Mouse (Mus musculus): Measurements from ENCODE around the gene Prkg1. TPM values are rescaled to one million over a fixed set of nuclear protein-coding genes. Genes with fewer than 3 reads are reported as not detected.

Gene Prkg1
- polyA plus RNA-seq, 1 experiment = 0.15 TPM

DNA sequence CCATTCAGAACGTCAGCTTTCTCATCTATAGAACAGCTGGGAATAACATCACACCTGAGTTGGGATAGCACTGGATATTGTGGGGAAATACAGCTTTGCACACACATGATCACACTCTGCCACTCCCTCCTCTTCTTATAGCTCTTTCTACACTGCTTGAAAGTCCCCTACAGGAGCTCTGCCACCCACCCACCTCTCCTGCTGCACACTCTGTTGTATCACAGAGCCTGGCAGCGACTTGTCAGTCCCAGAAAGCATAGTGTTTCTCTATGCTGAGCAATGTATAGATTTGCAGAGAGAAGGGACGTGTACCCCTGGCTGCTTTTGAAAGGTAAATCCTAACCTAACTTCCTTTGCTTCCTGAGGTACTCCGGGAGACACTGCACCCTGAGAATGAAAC lies 275.2 kb downstream of the Prkg1 start:
- no peaks in the 10 kb centered on the region for H3K4me1 ChIP-seq (ENCODE audit: control insufficient read depth, insufficient read depth, low read length)
- TF ChIP-seq CTCF (IDR thresholded peaks at IDR 0.05; ENCODE audit: low read depth, low read length) (no peak), POLR2A (IDR thresholded peaks at IDR 0.05; ENCODE audit: borderline replicate concordance, low read depth, low read length) (no peak)
- no peak overlapping the region for H3K4me3 ChIP-seq (ENCODE audit: insufficient read depth, low read length)
- H3K27ac ChIP-seq (ENCODE audit: insufficient read depth, low read depth, low read length) = no peak overlapping the region

DNA sequence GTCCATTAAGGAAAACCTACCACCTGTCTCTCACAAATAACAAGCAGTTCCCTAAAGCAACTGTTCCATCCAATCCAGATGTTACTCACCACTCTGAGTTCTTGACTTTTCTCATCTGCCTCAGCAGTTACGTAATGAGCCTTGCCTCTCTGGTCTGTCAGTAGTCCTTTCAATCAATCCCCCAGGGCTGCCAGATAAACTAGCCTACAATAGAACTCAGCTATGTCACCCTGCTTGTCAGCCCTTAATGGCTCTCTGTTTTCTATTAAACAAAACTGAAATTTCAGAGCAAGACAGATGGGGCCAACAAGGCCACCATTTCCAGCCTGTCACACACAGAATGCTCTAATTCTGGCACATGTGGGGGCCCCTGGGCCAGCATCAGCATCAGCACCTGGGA lies 293.1 kb downstream of the Prkg1 start:
- Histone ChIP-seq H3K4me1 (ENCODE audit: control insufficient read depth, insufficient read depth, low read length) (no peaks in the 10 kb centered on the region), H3K4me3 (ENCODE audit: insufficient read depth, low read length) (no peak overlapping the region), H3K27ac (ENCODE audit: insufficient read depth, low read depth, low read length) (no peak overlapping the region)
- TF ChIP-seq POLR2A (IDR thresholded peaks at IDR 0.05; ENCODE audit: borderline replicate concordance, low read depth, low read length) (no peak), CTCF (IDR thresholded peaks at IDR 0.05; ENCODE audit: low read depth, low read length) (no peak)

DNA sequence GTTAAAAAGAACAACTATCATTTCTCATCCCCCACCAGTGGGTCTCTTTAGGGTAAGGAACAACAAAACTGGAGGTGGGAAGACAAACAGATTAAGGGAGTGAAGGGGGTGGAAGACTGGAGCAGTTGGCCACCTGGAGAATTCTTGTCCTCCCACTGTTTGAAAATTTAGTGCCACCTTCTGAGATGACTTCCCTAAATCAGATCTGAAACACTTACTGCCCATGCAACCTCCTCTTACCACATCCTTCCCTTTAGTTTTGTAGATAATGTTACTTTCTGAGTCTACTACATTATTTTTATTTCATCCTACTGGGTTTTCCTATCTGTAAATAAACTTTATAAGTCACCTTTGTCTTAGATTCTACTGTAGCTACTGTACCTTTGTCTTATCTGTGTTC lies 304.6 kb downstream of the Prkg1 start:
- no peaks in the 10 kb centered on the region for H3K4me1 ChIP-seq (ENCODE audit: control insufficient read depth, insufficient read depth, low read length)
- H3K4me3 ChIP-seq (ENCODE audit: insufficient read depth, low read length) = no peak overlapping the region
- TF ChIP-seq CTCF (IDR thresholded peaks at IDR 0.05; ENCODE audit: low read depth, low read length) = no peak
- no peak for TF ChIP-seq POLR2A (IDR thresholded peaks at IDR 0.05; ENCODE audit: borderline replicate concordance, low read depth, low read length)
- H3K27ac ChIP-seq (ENCODE audit: insufficient read depth, low read depth, low read length) = no peak overlapping the region

DNA sequence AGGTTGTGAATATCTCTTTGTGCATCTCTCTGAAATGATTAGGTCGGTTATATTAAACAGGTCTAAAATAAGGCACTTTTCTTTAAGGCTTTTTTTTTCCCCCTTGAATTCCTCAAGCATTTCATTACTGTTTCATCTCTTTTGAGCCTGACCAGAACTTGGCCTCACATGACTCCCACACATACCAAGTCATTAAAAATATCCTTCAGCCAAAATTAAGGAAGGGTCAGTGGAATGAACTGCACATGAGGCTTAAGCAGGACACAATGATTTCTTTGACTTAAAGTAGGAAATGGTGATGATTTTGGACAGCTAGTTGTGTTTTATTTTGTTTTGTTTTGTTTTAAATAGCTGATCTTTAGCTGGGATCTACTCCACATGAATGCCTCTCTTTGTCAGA lies 320.7 kb downstream of the Prkg1 start:
- Histone ChIP-seq H3K4me3 (ENCODE audit: insufficient read depth, low read length) (no peak overlapping the region), H3K4me1 (ENCODE audit: control insufficient read depth, insufficient read depth, low read length) (no peaks in the 10 kb centered on the region), H3K27ac (ENCODE audit: insufficient read depth, low read depth, low read length) (no peak overlapping the region)
- TF ChIP-seq CTCF (IDR thresholded peaks at IDR 0.05; ENCODE audit: low read depth, low read length) (no peak), POLR2A (IDR thresholded peaks at IDR 0.05; ENCODE audit: borderline replicate concordance, low read depth, low read length) (no peak)

DNA sequence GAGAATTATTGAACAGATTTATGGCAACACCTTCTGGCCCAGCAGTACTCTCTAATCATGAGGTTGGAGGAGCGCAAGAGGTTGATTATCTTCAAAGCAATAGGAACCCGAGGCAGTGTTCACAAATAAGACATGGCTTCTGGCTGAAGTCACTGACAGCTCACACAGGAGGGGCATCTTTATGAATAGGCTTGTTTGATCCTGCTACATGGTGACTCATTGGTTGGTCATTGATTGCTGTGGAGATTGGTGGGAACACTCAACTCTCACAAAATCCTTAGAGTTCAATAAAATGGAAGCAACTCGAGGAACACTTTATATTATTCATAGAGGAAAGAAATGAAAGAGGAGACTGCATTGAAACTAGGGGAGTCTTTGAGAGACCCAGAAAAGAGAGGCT lies 322.5 kb downstream of the Prkg1 start:
- Histone ChIP-seq H3K4me1 (ENCODE audit: control insufficient read depth, insufficient read depth, low read length) (no peaks in the 10 kb centered on the region), H3K4me3 (ENCODE audit: insufficient read depth, low read length) (no peak overlapping the region), H3K27ac (ENCODE audit: insufficient read depth, low read depth, low read length) (no peak overlapping the region)
- TF ChIP-seq POLR2A (IDR thresholded peaks at IDR 0.05; ENCODE audit: borderline replicate concordance, low read depth, low read length) (no peak), CTCF (IDR thresholded peaks at IDR 0.05; ENCODE audit: low read depth, low read length) (no peak)

DNA sequence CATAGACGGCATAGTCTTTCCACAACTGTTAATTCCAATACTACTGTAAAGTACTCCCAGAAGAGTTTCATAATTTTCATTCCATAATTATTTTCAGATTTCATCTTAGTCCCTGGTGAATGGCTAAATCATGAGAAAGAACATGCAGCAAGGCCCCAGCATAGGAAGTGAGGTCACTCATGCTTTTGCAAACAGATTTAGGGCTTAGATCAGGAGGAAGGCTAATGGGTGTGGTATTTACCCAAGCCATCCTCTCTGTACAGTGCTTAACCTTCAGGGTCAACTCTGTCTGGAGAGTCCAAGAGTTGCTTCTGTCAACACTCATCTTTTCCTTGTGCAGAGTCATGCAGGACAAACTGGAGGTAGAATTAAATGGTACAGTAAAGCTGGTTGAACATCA lies 331.4 kb downstream of the Prkg1 start:
- TF ChIP-seq CTCF (IDR thresholded peaks at IDR 0.05; ENCODE audit: low read depth, low read length) (no peak), POLR2A (IDR thresholded peaks at IDR 0.05; ENCODE audit: borderline replicate concordance, low read depth, low read length) (no peak)
- H3K27ac ChIP-seq (ENCODE audit: insufficient read depth, low read depth, low read length) = no peak overlapping the region
- no peak overlapping the region for H3K4me3 ChIP-seq (ENCODE audit: insufficient read depth, low read length)
- H3K4me1 ChIP-seq (ENCODE audit: control insufficient read depth, insufficient read depth, low read length) = no peaks in the 10 kb centered on the region

DNA sequence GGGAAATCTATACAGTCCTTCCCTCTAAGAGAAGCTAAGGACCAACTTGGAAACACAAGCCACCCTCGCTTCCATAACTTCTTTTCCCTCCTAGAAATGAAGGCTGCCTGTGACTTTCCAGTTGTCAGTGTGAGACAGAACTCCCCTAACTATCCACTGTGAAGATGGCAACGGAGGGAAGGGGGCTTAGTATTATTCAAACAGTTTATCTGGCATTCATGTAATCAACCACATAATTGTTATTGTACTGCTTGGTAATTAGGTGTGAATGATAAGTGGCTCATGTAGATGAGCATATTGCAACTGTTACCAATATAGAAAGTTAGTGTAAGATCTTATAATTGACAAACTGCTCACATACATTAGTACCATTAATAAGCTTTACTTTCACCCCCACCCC lies 333.4 kb downstream of the Prkg1 start:
- Histone ChIP-seq H3K27ac (ENCODE audit: insufficient read depth, low read depth, low read length) (no peak overlapping the region), H3K4me3 (ENCODE audit: insufficient read depth, low read length) (no peak overlapping the region), H3K4me1 (ENCODE audit: control insufficient read depth, insufficient read depth, low read length) (no peaks in the 10 kb centered on the region)
- TF ChIP-seq CTCF (IDR thresholded peaks at IDR 0.05; ENCODE audit: low read depth, low read length) (no peak), POLR2A (IDR thresholded peaks at IDR 0.05; ENCODE audit: borderline replicate concordance, low read depth, low read length) (no peak)

DNA sequence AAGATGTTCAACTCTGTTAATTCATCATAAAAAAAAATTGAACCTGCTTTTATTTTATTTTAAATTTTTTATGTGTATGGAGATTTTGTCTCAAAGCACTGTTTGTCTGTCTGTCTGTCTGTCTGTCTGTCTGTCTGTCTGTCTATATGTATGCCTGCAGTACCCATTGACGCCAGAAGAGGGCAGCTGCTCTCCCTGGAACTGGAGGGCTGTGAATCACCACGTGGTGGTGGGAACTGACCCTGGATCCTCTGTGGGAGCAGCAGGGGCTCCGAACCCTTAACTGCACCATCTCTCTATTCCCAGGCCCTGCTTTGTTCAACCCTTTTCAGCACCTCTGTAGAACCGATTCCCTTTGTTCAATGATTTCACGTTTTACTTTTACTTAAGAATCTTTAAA lies 338.7 kb downstream of the Prkg1 start:
- no peak overlapping the region for H3K4me3 ChIP-seq (ENCODE audit: insufficient read depth, low read length)
- H3K4me1 ChIP-seq (ENCODE audit: control insufficient read depth, insufficient read depth, low read length) = no peaks in the 10 kb centered on the region
- H3K27ac ChIP-seq (ENCODE audit: insufficient read depth, low read depth, low read length) = no peak overlapping the region
- TF ChIP-seq POLR2A (IDR thresholded peaks at IDR 0.05; ENCODE audit: borderline replicate concordance, low read depth, low read length) = no peak
- peak; percentile 33; the same call in 1 of the 2 replicates for TF ChIP-seq CTCF (IDR thresholded peaks at IDR 0.05; ENCODE audit: low read depth, low read length)

DNA sequence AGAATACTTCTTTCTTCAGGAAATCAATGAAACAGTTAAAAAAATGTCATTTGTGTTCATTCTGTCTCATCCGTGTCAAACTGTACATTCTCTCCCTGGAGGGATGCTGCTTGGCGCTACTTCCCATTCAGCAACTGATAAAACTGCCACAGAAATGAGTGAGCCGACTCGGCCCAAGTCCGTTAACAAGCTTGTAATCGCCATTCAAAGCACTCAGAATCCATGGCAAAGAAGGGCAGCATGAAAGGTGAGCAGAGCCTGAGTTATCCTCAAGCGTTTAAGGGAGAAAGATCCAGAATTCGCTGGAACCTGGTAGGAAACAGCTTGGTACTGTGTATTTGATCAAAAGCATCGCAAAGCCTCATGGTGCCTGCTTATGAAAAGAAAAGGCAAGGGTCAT lies 339.6 kb downstream of the Prkg1 start:
- no peaks in the 10 kb centered on the region for H3K4me1 ChIP-seq (ENCODE audit: control insufficient read depth, insufficient read depth, low read length)
- no peak overlapping the region for H3K4me3 ChIP-seq (ENCODE audit: insufficient read depth, low read length)
- H3K27ac ChIP-seq (ENCODE audit: insufficient read depth, low read depth, low read length) = no peak overlapping the region
- TF ChIP-seq CTCF (IDR thresholded peaks at IDR 0.05; ENCODE audit: low read depth, low read length) (no peak), POLR2A (IDR thresholded peaks at IDR 0.05; ENCODE audit: borderline replicate concordance, low read depth, low read length) (no peak)

DNA sequence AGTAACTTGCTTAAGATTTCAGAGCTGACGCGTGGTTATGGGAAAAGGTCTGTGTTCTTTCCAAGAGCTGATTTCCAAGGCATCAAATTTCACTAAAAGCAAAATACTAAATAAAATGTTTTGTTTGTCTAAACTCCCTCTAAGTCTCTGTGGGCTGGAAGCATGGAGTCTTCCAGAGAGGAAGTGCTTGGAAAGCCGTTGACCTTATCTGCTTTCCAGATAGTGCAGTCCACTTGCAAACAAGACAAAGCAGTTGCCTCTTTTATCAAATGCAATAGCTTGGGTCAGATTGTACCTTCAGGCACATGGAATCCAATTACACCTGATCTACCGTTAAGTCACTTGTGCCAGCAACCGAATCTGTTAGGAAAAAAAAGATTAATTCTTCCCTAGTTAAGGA lies 340.5 kb downstream of the Prkg1 start:
- no peak overlapping the region for H3K27ac ChIP-seq (ENCODE audit: insufficient read depth, low read depth, low read length)
- TF ChIP-seq CTCF (IDR thresholded peaks at IDR 0.05; ENCODE audit: low read depth, low read length) = no peak
- no peak for TF ChIP-seq POLR2A (IDR thresholded peaks at IDR 0.05; ENCODE audit: borderline replicate concordance, low read depth, low read length)

DNA sequence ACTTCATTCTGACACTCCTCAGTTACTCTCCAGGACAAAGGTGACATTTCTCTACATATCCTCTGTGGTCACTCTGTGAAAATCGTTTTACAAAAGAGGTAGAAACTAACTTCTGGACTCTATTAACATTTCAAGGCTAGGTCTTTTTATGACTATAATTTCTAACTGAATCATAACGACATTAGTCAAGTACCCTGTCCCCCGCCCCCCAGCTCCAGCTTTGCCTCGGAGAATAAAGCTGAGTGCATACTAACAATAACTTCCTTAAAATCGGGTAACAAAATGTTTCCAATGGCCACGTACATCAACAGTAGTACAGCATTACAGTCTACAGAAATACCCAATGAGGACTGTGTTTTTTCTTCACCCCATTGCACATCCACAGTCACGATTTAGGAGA lies 351.3 kb downstream of the Prkg1 start:
- Histone ChIP-seq H3K4me1 (ENCODE audit: control insufficient read depth, insufficient read depth, low read length) (no peaks in the 10 kb centered on the region), H3K4me3 (ENCODE audit: insufficient read depth, low read length) (no peak overlapping the region), H3K27ac (ENCODE audit: insufficient read depth, low read depth, low read length) (no peak overlapping the region)
- TF ChIP-seq POLR2A (IDR thresholded peaks at IDR 0.05; ENCODE audit: borderline replicate concordance, low read depth, low read length) (no peak), CTCF (IDR thresholded peaks at IDR 0.05; ENCODE audit: low read depth, low read length) (no peak)

More for the DNA sequence above, 340.5 kb downstream of the Prkg1 start:
- Histone ChIP-seq H3K4me3 (ENCODE audit: insufficient read depth, low read length) (no peak overlapping the region), H3K4me1 (ENCODE audit: control insufficient read depth, insufficient read depth, low read length) (no peaks in the 10 kb centered on the region)
